Mouse (Mus musculus): Measurements from ENCODE around the gene A430033K04Rik. TPM values are rescaled to one million over a fixed set of nuclear protein-coding genes. Genes with fewer than 3 reads are reported as not detected.

The A430033K04Rik gene
- polyA plus RNA-seq, 1 experiment from 2014 or later = 4.4 TPM

DNA sequence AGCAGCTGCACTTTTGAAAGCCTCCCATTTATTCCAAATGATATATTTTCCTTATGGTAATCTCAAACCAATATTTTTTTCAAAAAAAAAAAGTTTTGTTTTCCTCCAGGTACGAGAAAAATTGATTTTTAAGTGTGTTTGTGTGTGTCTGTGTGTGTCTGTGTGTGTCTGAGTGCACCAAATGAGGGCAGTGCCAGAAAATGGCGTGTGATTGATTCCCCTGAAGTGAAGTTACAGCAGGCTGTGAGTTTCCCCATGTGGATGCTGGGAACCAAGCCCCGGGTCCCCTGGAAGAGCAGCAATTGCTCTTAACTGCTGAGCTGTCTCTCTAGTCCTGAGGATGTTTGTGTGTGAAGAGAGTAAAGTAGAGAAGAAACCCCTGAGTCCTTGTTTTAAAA, 818 bp downstream of the A430033K04Rik start:
- Histone ChIP-seq H3K4me2 (replicated peaks; ENCODE audit: low read depth, low read length) (peak overlapping the region; percentile 82), H3K36me3 (ENCODE audit: insufficient read depth, low read length) (no peaks in the 10 kb centered on the region), H3K27me3 (replicated peaks; ENCODE audit: insufficient read depth, low read length) (no peaks in the 10 kb centered on the region), H3K27ac (ENCODE audit: low read length) (peak overlapping the region; percentile 82), H3K9me3 (ENCODE audit: low read length) (no peaks in the 10 kb centered on the region), H3K4me1 (ENCODE audit: insufficient read depth, low read depth, low read length) (0 out of 2 replicates have a peak, but pooled peaks cover 4% of the 10 kb centered on the region), H3K4me3 (ENCODE audit: low read depth, low read length) (peak overlapping the region; percentile 67), H3K9ac (replicated peaks; ENCODE audit: low read depth) (peak overlapping the region; percentile 69)
- WGBS = 4% methylated on average over 3 of the region's 3 CpGs
- TF ChIP-seq CTCF (IDR thresholded peaks at IDR 0.05) (no peak), EP300 (IDR thresholded peaks at IDR 0.05) (no peak)
- no peak for DNase-seq (ENCODE audit: low spot score)
- ATAC-seq = no peak

- Histone ChIP-seq H3K4me3 (ENCODE audit: low read depth, low read length) (no peak overlapping the region), H3K4me2 (replicated peaks; ENCODE audit: low read depth, low read length) (no peak overlapping the region), H3K9ac (replicated peaks; ENCODE audit: low read depth) (no peak overlapping the region), H3K27me3 (replicated peaks; ENCODE audit: insufficient read depth, low read length) (no peaks in the 10 kb centered on the region), H3K9me3 (ENCODE audit: low read length) (no peaks in the 10 kb centered on the region), H3K4me1 (ENCODE audit: insufficient read depth, low read depth, low read length) (no peaks in the 10 kb centered on the region), H3K36me3 (ENCODE audit: insufficient read depth, low read length) (no peaks in the 10 kb centered on the region; the same call in 1 of the 2 replicates), H3K27ac (ENCODE audit: low read length) (no peak overlapping the region)
- 90% methylated on average over 2 of the region's 2 CpGs for WGBS
- TF ChIP-seq CTCF (IDR thresholded peaks at IDR 0.05) = no peak
- no peak for TF ChIP-seq EP300 (IDR thresholded peaks at IDR 0.05)
- DNase-seq (ENCODE audit: low spot score) = no peak
- no peak for ATAC-seq
Measured at GRCm38 (mm10) chr5:138636486-138636885, 13.8 kb downstream of the A430033K04Rik start.

- Histone ChIP-seq H3K4me2 (replicated peaks; ENCODE audit: low read depth, low read length) (no peak overlapping the region), H3K4me1 (ENCODE audit: insufficient read depth, low read depth, low read length) (no peaks in the 10 kb centered on the region), H3K9ac (replicated peaks; ENCODE audit: low read depth) (no peak overlapping the region), H3K4me3 (ENCODE audit: low read depth, low read length) (no peak overlapping the region), H3K36me3 (ENCODE audit: insufficient read depth, low read length) (peaks cover 3% of the 10 kb centered on the region; the same call in 1 of the 2 replicates), H3K27me3 (replicated peaks; ENCODE audit: insufficient read depth, low read length) (no peaks in the 10 kb centered on the region), H3K9me3 (ENCODE audit: low read length) (no peaks in the 10 kb centered on the region), H3K27ac (ENCODE audit: low read length) (no peak overlapping the region)
- no peak for TF ChIP-seq CTCF (IDR thresholded peaks at IDR 0.05)
- no peak for TF ChIP-seq EP300 (IDR thresholded peaks at IDR 0.05)
- WGBS = 96% methylated on average over 3 of the region's 3 CpGs
- ATAC-seq = no peak
- DNase-seq (ENCODE audit: low spot score) = no peak
Measured at GRCm38 (mm10) chr5:138641081-138641480, 18.4 kb downstream of the A430033K04Rik start.

DNA sequence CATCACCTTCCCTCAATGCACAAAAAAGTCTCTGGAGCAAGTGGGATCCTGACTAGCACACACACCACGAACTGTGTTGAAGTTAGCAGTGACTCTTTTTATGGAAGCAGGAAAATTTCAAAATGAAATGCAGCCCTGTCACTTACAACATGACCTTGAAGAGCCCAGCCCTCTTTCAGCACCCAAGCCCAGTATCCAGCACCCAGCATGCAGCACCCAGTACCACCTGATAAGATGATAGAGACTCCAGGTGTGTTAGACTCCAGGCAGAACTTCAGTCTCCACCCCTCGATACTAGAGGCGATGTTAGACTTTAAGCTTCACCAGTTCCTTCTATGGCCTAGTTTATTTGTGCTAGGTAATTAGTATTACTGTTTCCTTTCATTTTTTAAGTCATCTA, 19.1 kb downstream of the A430033K04Rik start:
- H3K9ac ChIP-seq (replicated peaks; ENCODE audit: low read depth) = no peak overlapping the region
- peaks cover 4% of the 10 kb centered on the region; the same call in 1 of the 2 replicates for H3K36me3 ChIP-seq (ENCODE audit: insufficient read depth, low read length)
- H3K4me1 ChIP-seq (ENCODE audit: insufficient read depth, low read depth, low read length) = no peaks in the 10 kb centered on the region
- DNase-seq (ENCODE audit: low spot score) (no peak), ATAC-seq (no peak)
- no peak overlapping the region for H3K27ac ChIP-seq (ENCODE audit: low read length)
- no peak for TF ChIP-seq EP300 (IDR thresholded peaks at IDR 0.05)
- no peak for TF ChIP-seq CTCF (IDR thresholded peaks at IDR 0.05)
- WGBS = 95% methylated on average over 3 of the region's 3 CpGs
- H3K4me2 ChIP-seq (replicated peaks; ENCODE audit: low read depth, low read length) = no peak overlapping the region
- H3K4me3 ChIP-seq (ENCODE audit: low read depth, low read length) = no peak overlapping the region
- no peaks in the 10 kb centered on the region for H3K9me3 ChIP-seq (ENCODE audit: low read length)
- H3K27me3 ChIP-seq (replicated peaks; ENCODE audit: insufficient read depth, low read length) = no peaks in the 10 kb centered on the region

DNA sequence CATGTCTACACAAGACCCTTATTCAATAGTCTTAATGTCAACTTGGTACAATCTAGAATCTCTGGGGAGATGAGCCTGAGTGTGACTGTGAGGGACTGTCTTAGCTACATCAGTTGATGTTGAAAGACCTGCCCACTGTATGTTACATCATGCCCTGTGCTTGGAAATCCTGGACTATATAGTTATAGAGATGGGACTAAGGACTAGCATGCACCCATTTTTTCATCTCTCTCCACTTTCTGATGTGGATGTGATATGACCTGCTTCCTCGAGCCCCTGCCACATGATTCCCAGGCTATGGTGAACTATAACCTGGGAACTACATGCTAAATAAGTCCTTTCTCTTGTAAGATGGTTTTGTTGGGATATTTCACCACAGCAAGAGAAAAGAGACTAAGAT, 30.3 kb downstream of the A430033K04Rik start:
- Histone ChIP-seq H3K9me3 (ENCODE audit: low read length) (no peaks in the 10 kb centered on the region), H3K4me2 (replicated peaks; ENCODE audit: low read depth, low read length) (no peak overlapping the region), H3K4me1 (ENCODE audit: insufficient read depth, low read depth, low read length) (no peaks in the 10 kb centered on the region), H3K36me3 (ENCODE audit: insufficient read depth, low read length) (peaks cover 1% of the 10 kb centered on the region; the same call in 1 of the 2 replicates), H3K9ac (replicated peaks; ENCODE audit: low read depth) (no peak overlapping the region), H3K27me3 (replicated peaks; ENCODE audit: insufficient read depth, low read length) (no peaks in the 10 kb centered on the region), H3K27ac (ENCODE audit: low read length) (no peak overlapping the region), H3K4me3 (ENCODE audit: low read depth, low read length) (no peak overlapping the region)
- TF ChIP-seq EP300 (IDR thresholded peaks at IDR 0.05) = no peak
- ATAC-seq (no peak), DNase-seq (ENCODE audit: low spot score) (no peak)
- 79% methylated on average over 1 of the region's 1 CpGs for WGBS

DNA sequence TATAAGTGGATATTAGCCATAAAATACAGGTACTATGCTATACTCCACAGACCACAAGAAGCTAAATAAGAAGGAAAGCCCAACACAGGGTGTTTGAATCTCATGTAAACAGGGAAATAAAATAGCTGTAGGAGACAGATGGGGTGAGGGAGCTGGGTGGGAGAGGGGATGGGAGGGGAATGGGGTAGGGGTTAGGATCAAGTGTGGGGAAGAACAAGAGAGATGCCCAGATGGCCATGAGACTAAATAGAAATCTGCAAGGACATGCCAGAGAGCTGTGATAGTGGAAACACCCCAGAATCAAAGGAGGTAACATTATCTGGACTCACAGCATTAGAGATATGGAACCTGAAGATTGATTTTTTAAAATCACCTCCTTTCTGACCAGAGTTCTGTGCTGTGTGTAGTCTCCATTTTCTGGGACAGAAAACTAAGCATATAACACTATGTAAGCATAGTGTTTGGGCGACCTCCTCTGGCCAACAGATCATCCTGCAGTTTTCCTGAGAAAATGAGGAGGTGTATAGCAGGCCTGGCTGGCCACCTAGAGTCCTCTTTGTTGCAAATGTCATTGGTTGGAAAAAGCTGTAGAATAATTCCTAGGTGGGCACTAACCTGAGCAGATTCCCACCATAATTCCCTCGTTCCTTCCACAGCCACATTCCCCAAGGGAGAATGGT, 34.0 kb downstream of the A430033K04Rik start:
- Histone ChIP-seq H3K36me3 (ENCODE audit: insufficient read depth, low read length) (no peaks in the 10 kb centered on the region), H3K4me2 (replicated peaks; ENCODE audit: low read depth, low read length) (no peak overlapping the region), H3K9ac (replicated peaks; ENCODE audit: low read depth) (no peak overlapping the region), H3K4me1 (ENCODE audit: insufficient read depth, low read depth, low read length) (no peaks in the 10 kb centered on the region), H3K27me3 (replicated peaks; ENCODE audit: insufficient read depth, low read length) (no peaks in the 10 kb centered on the region), H3K4me3 (ENCODE audit: low read depth, low read length) (no peak overlapping the region), H3K27ac (ENCODE audit: low read length) (no peak overlapping the region), H3K9me3 (ENCODE audit: low read length) (no peaks in the 10 kb centered on the region)
- WGBS = 8% methylated on average over 2 of the region's 2 CpGs
- ATAC-seq = peak; percentile 79
- TF ChIP-seq CTCF (IDR thresholded peaks at IDR 0.05) (peak; percentile 87), EP300 (IDR thresholded peaks at IDR 0.05) (no peak)
- DNase-seq (ENCODE audit: low spot score) = peak; percentile 76

All from lung, postnatal 0 days (tissue).